Mouse (Mus musculus) hindbrain, embryonic 11.5 days (tissue): ENCODE results near the gene Smtn. TPM values are rescaled to one million over a fixed set of nuclear protein-coding genes. Genes with fewer than 3 reads are reported as not detected.
A peak's percentile ranks its signal among the peaks of the same experiment; 100 is the strongest.

Experiments
- ATAC-seq: fragments of 200-750 bp; cut with Nextera tagmentation; 2 replicates; pipeline ENCODE4 v1.8.0; 2017; ENCODE audit warnings: mild to moderate bottlenecking, moderate TSS enrichment, moderate library complexity; ENCODE audit not compliant: low FRiP score
- DNase-seq: peaks from one replicate; pipeline ENCODE4 v3.0.0-alpha.2; 2015; ENCODE audit warnings: low spot score
- H3K27ac ChIP-seq: fragments of 300-500 bp; sonication (generic); 2 replicates; pipeline ENCODE4 v1.5.1; 2014; ENCODE audit warnings: mild to moderate bottlenecking, low read depth, low read length
- H3K27me3 ChIP-seq: fragments of 300-500 bp; sonication (generic); 2 replicates; pipeline ENCODE4 v1.6.1; 2014; ENCODE audit warnings: mild to moderate bottlenecking, low read length, moderate library complexity, mixed read lengths; ENCODE audit not compliant: control insufficient read depth, insufficient read depth
- H3K36me3 ChIP-seq: fragments of 300-500 bp; sonication (generic); 2 replicates; pipeline ENCODE4 v1.6.1; 2014; ENCODE audit warnings: mild to moderate bottlenecking, low read length, moderate library complexity, mixed read lengths; ENCODE audit not compliant: control insufficient read depth, insufficient read depth
- H3K4me1 ChIP-seq: fragments of 300-500 bp; sonication (generic); replicated peaks from 2 replicates; pipeline ENCODE4 v1.6.1; 2014; ENCODE audit warnings: low read length, mixed read lengths; ENCODE audit not compliant: control insufficient read depth, insufficient read depth
- H3K4me2 ChIP-seq: fragments of 300-500 bp; sonication (generic); replicated peaks from 2 replicates; pipeline ENCODE4 v1.6.1; 2014; ENCODE audit warnings: mild to moderate bottlenecking, low read depth, low read length
- H3K4me3 ChIP-seq: fragments of 300-500 bp; sonication (generic); 2 replicates; pipeline ENCODE4 v1.5.1; 2014; ENCODE audit warnings: low read depth, low read length
- H3K9ac ChIP-seq: fragments of 300-500 bp; sonication (generic); 2 replicates; pipeline ENCODE4 v1.6.1; 2014; ENCODE audit warnings: low read depth, low read length
- H3K9me3 ChIP-seq: fragments of 300-500 bp; sonication (generic); 2 replicates; pipeline ENCODE4 v1.6.1; 2016; ENCODE audit warnings: low read length; ENCODE audit not compliant: control insufficient read depth
- whole genome bisulfite sequencing: fragments of 180-500 bp; shearing (Covaris S2); extraction: QIAGEN DNeasy Blood & Tissue Kit; methylation state at CpG from one replicate; pipeline ENCODE4 v1.1.7; 2014; 5-methylcytosine and 5-hydroxymethylcytosine counted together
- polyA plus RNA-seq: library from polyadenylated mRNA; unstranded; fragments of >200 nt; fragmentation: Nextera tagmentation; extraction: Ambion mirVana; gene quantifications from 2 replicates; pipeline ENCODE4 v1.2.1, GENCODE M21; 2014

Smtn gene
- polyA plus RNA-seq, 1 experiment from 2014 or later: 27.0 TPM

- Histone ChIP-seq H3K27me3 (no peaks in the 10 kb centered on the region), H3K36me3 (no peaks in the 10 kb centered on the region), H3K9ac (no peak overlapping the region), H3K4me1 (no peaks in the 10 kb centered on the region), H3K4me3 (no peak overlapping the region), H3K9me3 (no peaks in the 10 kb centered on the region), H3K4me2 (no peak overlapping the region), H3K27ac (no peak overlapping the region)
- ATAC-seq (no peak), DNase-seq (no peak)
Measured at GRCm38 (mm10) chr11:3475489-3475888, 64.9 kb downstream of the Smtn start.

GRCm38 (mm10) chr11:3474480-3475115, 65.8 kb downstream of the Smtn start:
- ATAC-seq: no peak

GRCm38 (mm10) chr11:3472484-3472883, 67.9 kb downstream of the Smtn start:
- no peak overlapping the region for H3K9ac ChIP-seq
- DNase-seq (peak; percentile 91), ATAC-seq (peak; percentile 66; the same call in 1 of the 2 replicates)
- no peaks in the 10 kb centered on the region for H3K36me3 ChIP-seq
- H3K4me3 ChIP-seq: no peak overlapping the region
- no peak overlapping the region for H3K4me2 ChIP-seq
- H3K27ac ChIP-seq: no peak overlapping the region
- H3K27me3 ChIP-seq: no peaks in the 10 kb centered on the region
- no peaks in the 10 kb centered on the region for H3K9me3 ChIP-seq
- 27% methylated on average over 1 of the region's 1 CpGs for WGBS
- H3K4me1 ChIP-seq: no peaks in the 10 kb centered on the region

More at GRCm38 (mm10) chr11:3474480-3475115, 65.8 kb downstream of the Smtn start:
- Histone ChIP-seq H3K36me3 (no peaks in the 10 kb centered on the region), H3K9me3 (no peaks in the 10 kb centered on the region), H3K4me1 (no peaks in the 10 kb centered on the region), H3K4me3 (no peak overlapping the region), H3K27ac (no peak overlapping the region), H3K4me2 (no peak overlapping the region), H3K27me3 (no peaks in the 10 kb centered on the region), H3K9ac (no peak overlapping the region)
- DNase-seq: peak; percentile 7
- 85% methylated on average over 7 of the region's 7 CpGs for WGBS

GRCm38 (mm10) chr11:3471448-3471850, 69.0 kb downstream of the Smtn start:
- ATAC-seq: no peak
- no peak overlapping the region for H3K4me3 ChIP-seq
- no peak overlapping the region for H3K9ac ChIP-seq
- no peak overlapping the region for H3K27ac ChIP-seq
- 37% methylated on average over 11 of the region's 11 CpGs for WGBS
- H3K9me3 ChIP-seq: no peaks in the 10 kb centered on the region
- no peaks in the 10 kb centered on the region for H3K36me3 ChIP-seq
- no peak for DNase-seq
- no peaks in the 10 kb centered on the region for H3K27me3 ChIP-seq
- no peaks in the 10 kb centered on the region for H3K4me1 ChIP-seq
- no peak overlapping the region for H3K4me2 ChIP-seq

Other genes starting within 250 kb of the Smtn start
- 11.5 and 12.0 TPM in 2 replicates for gene Pik3ip1, start 210.2 kb downstream of the Smtn start, polyA plus RNA-seq
- 74.8 and 75.0 TPM in 2 replicates for gene Limk2, start 131.4 kb downstream of the Smtn start, polyA plus RNA-seq
- 51.4 and 52.3 TPM in 2 replicates for gene Rnf185, start 88.2 kb downstream of the Smtn start, polyA plus RNA-seq
- gene Pla2g3, start 52.3 kb downstream of the Smtn start, polyA plus RNA-seq: 0.60 and 0.86 TPM in 2 replicates
- 0.09 and 0.29 TPM in 2 replicates for gene Inpp5j, start 35.8 kb downstream of the Smtn start, polyA plus RNA-seq
- 66.5 and 67.4 TPM in 2 replicates for gene Selenom, start 25.9 kb downstream of the Smtn start, polyA plus RNA-seq
- gene Morc2a, start 108.6 kb upstream of the Smtn start, polyA plus RNA-seq: 31.3 and 32.1 TPM in 2 replicates